Mouse (Mus musculus) urinary bladder, postnatal 14 days (tissue): Measurements from ENCODE around the gene Lmna.
A peak's percentile ranks its signal among the peaks of the same experiment; 100 is the strongest.

Experiments used
- DNase-seq: peaks from one replicate; pipeline ENCODE4 v3.0.0; 2021; ENCODE audit warnings: low spot score

The Lmna gene

GRCm38 (mm10) chr3:88446471-88447123, 63.2 kb downstream of the Lmna start:
- DNase-seq = no peak

GRCm38 (mm10) chr3:88442888-88443287, 66.9 kb downstream of the Lmna start:
- peak; percentile 68 for DNase-seq

GRCm38 (mm10) chr3:88442488-88442887, 67.3 kb downstream of the Lmna start:
- DNase-seq = no peak

- DNase-seq = peak; percentile 42
Observed at GRCm38 (mm10) chr3:88440500-88441381, 69.0 kb downstream of the Lmna start.

GRCm38 (mm10) chr3:88439582-88439981, 70.2 kb downstream of the Lmna start:
- no peak for DNase-seq

- DNase-seq = no peak
Observed at GRCm38 (mm10) chr3:88437454-88437853, 72.3 kb downstream of the Lmna start.

- DNase-seq = peak; percentile 29
Observed at GRCm38 (mm10) chr3:88436395-88437201, 73.2 kb downstream of the Lmna start.

- no peak for DNase-seq
Observed at GRCm38 (mm10) chr3:88435515-88435914, 74.2 kb downstream of the Lmna start.
